Mouse (Mus musculus) hindbrain, postnatal 0 days (tissue): ENCODE results near the gene Ptprcap. TPM values are rescaled to one million over a fixed set of nuclear protein-coding genes. Genes with fewer than 3 reads are reported as not detected.

Experiments
- ATAC-seq: fragments of 200-750 bp; cut with Nextera tagmentation; 2 replicates; pipeline ENCODE4 v1.8.0; 2017; ENCODE audit warnings: mild to moderate bottlenecking, moderate TSS enrichment, moderate library complexity
- DNase-seq: peaks from one replicate; pipeline ENCODE4 v3.0.0-alpha.2; 2015; ENCODE audit warnings: low spot score
- H3K27ac ChIP-seq: fragments of 300-500 bp; sonication (generic); 2 replicates; pipeline ENCODE4 v1.5.1; 2014; ENCODE audit warnings: mild to moderate bottlenecking
- H3K27me3 ChIP-seq: fragments of 300-500 bp; sonication (generic); 2 replicates; pipeline ENCODE4 v1.6.1; 2014; ENCODE audit warnings: low read length, mixed read lengths; ENCODE audit not compliant: insufficient read depth
- H3K36me3 ChIP-seq: fragments of 300-500 bp; sonication (generic); 2 replicates; pipeline ENCODE4 v1.6.1; 2014; ENCODE audit warnings: low read length, mixed read lengths; ENCODE audit not compliant: insufficient read depth
- H3K4me1 ChIP-seq: fragments of 300-500 bp; sonication (generic); 2 replicates; pipeline ENCODE4 v1.6.1; 2014; ENCODE audit warnings: antibody characterized with exemption, low read length, mixed read lengths; ENCODE audit not compliant: insufficient read depth
- H3K4me2 ChIP-seq: fragments of 300-500 bp; sonication (generic); 2 replicates; pipeline ENCODE4 v1.6.1; 2014; ENCODE audit warnings: low read depth, mild to moderate bottlenecking, low read length, moderate library complexity, mixed read lengths
- H3K4me3 ChIP-seq: fragments of 300-500 bp; sonication (generic); 2 replicates; pipeline ENCODE4 v1.5.1; 2014; ENCODE audit warnings: low read length
- H3K9ac ChIP-seq: fragments of 300-500 bp; sonication (generic); replicated peaks from 2 replicates; pipeline ENCODE4 v1.6.1; 2014; ENCODE audit warnings: mild to moderate bottlenecking, low read length, moderate library complexity, mixed read lengths
- H3K9me3 ChIP-seq: fragments of 300-500 bp; sonication (generic); 2 replicates; pipeline ENCODE4 v1.6.1; 2016; ENCODE audit warnings: low read length, mixed read lengths
- CTCF ChIP-seq: IDR thresholded peaks from 2 replicates; pipeline ENCODE4 v1.5.1; 2016; ENCODE audit warnings: antibody characterized with exemption, control low read depth, low read depth
- WGBS: fragments of 180-500 bp; shearing (Covaris S2); extraction: QIAGEN DNeasy Blood & Tissue Kit; methylation state at CpG from one replicate; pipeline ENCODE4 v1.1.7; 2014; 5-methylcytosine and 5-hydroxymethylcytosine counted together
- polyA plus RNA-seq: library from polyadenylated mRNA; unstranded; fragments of >200 nt; fragmentation: Nextera tagmentation; extraction: Ambion mirVana; gene quantifications from 2 replicates; pipeline ENCODE4 v1.2.1, GENCODE M21; 2015
- total RNA-seq: library from RNA; depleted of rRNA; stranded (reverse); fragments of >200 nt; gene quantifications from 2 replicates; pipeline ENCODE4 v1.2.3, GENCODE M21; 2014; rRNA removed

The Ptprcap gene
- total RNA-seq = 1.0 TPM in 1 of 2 replicates, not detected in the other
- polyA plus RNA-seq = 0.40 and 0.44 TPM in 2 replicates

DNA sequence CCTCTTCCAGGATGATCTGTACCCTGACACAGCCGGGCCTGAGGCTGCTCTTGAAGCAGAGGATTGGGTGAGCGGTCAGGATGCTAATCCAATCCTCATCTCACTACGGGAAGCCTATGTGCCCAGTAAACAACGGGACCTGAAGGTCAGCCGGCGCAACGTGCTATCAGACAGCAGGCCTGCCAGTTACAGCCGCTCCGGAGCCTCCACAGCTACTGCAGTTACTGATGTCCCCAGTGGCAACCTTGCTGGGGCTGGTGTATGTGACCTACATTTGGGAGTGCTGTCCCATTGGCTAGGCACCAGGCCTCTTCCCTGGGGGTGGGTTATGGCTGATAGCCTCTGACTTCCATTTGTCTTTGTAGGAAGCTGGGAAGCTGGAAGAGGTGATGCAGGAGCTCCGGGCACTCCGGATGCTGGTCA lies at the start of gene Ptprcap:
Gene Ptprcap (plus strand): TSS at position 373 of the 423 bp plus-strand sequence.
- TF ChIP-seq CTCF = no peak
- H3K27me3 ChIP-seq = no peaks in the 10 kb centered on the region
- peak; percentile 20 for DNase-seq
- peaks cover 10% of the 10 kb centered on the region; the same call in 1 of the 2 replicates for H3K4me1 ChIP-seq
- 68% methylated on average over 11 of the region's 11 CpGs for WGBS
- no peak within 1 kb of the TSS for H3K9ac ChIP-seq
- no peak within 1 kb of the TSS for H3K4me2 ChIP-seq
- H3K9me3 ChIP-seq = no peaks in the 10 kb centered on the region
- peaks cover 19% of the 10 kb centered on the region; the same call in 1 of the 2 replicates for H3K36me3 ChIP-seq
- peak within 1 kb of the TSS; percentile 58; the same call in 1 of the 2 replicates for H3K27ac ChIP-seq
- no peak within 1 kb of the TSS for H3K4me3 ChIP-seq
- ATAC-seq = no peak

DNA sequence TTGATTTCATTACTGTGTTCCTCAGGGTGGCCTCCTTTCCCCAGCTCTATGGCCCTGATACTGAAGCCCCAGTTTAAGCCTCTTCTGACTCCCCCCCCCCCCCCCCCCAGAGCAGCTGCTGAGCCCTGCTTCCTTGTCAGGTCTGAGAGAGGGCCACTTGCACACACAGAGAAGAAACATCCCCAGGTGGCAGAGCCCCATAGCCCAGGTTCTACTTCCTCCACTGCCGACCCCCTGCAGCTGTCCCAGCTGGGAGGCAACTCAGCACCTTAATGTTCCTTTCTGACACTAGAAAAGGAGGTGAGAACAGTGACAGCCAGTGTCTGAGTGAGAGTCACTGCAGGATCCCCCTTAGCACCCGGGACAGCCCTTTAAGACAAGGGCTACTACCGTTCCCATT lies 49.6 kb upstream of the Ptprcap start:
- WGBS = 77% methylated on average over 3 of the region's 3 CpGs
- Histone ChIP-seq H3K4me3 (no peak overlapping the region), H3K9me3 (no peaks in the 10 kb centered on the region), H3K9ac (no peak overlapping the region), H3K27ac (no peak overlapping the region), H3K4me2 (no peak overlapping the region), H3K27me3 (no peaks in the 10 kb centered on the region), H3K36me3 (no peaks in the 10 kb centered on the region), H3K4me1 (peaks cover 24% of the 10 kb centered on the region)
- ATAC-seq (no peak), DNase-seq (no peak)
- TF ChIP-seq CTCF = no peak

DNA sequence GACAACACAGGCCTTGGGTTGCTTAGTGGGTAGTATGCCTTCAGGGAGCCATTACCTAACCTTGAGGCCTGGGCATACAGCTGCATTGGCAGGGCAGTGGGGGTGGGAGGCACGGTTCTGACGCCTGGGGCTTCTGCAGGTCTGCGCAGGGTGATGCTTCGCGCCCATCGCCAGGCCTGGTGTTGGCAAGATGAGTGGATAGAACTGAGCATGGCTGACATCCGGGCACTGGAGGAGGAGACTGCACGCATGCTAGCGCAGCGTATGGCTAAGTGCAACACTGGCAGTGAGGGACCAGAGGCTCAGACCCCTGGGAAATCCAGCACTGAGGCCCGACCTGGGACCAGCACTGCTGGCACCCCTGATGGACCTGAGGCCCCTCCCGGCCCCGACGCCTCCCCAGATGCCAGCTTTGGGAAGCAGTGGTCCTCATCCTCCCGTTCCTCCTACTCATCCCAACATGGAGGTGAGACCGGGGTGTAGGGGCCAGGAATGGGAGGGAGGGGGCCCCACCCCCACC lies 48.7 kb upstream of the Ptprcap start:
- no peak for TF ChIP-seq CTCF
- H3K4me2 ChIP-seq = no peak overlapping the region
- WGBS = 88% methylated on average over 16 of the region's 16 CpGs
- H3K27me3 ChIP-seq = no peaks in the 10 kb centered on the region
- no peak for ATAC-seq
- peaks cover 7% of the 10 kb centered on the region; the same call in 1 of the 2 replicates for H3K36me3 ChIP-seq
- no peaks in the 10 kb centered on the region for H3K9me3 ChIP-seq
- H3K27ac ChIP-seq = no peak overlapping the region
- H3K4me1 ChIP-seq = peaks cover 18% of the 10 kb centered on the region
- no peak for DNase-seq
- no peak overlapping the region for H3K4me3 ChIP-seq
- no peak overlapping the region for H3K9ac ChIP-seq

DNA sequence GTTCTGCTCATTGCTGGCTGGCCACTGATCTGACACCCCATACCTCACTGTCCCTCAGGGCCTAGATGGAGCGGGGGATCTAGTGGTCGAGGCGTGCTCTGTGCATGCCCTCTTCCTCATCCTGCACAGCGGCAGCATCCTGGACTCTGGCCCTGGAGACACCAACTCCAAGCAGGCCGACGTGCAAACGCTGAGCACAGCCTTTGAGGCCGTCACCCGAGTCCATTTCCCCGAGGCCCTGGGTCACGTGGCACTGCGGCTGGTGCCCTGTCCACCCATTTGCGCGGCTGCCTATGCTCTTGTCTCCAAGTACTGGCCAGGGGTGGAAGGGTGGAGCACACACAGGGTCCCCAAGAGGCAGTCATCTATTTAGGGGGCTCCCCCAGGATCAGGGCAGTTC lies 46.8 kb upstream of the Ptprcap start:
- no peak for TF ChIP-seq CTCF
- WGBS = 94% methylated on average over 14 of the region's 14 CpGs
- no peak overlapping the region for H3K9ac ChIP-seq
- H3K4me2 ChIP-seq = no peak overlapping the region
- DNase-seq (no peak), ATAC-seq (no peak)
- no peak overlapping the region for H3K4me3 ChIP-seq
- H3K27me3 ChIP-seq = no peaks in the 10 kb centered on the region
- peaks cover 3% of the 10 kb centered on the region; the same call in 1 of the 2 replicates for H3K4me1 ChIP-seq
- no peaks in the 10 kb centered on the region for H3K9me3 ChIP-seq
- H3K27ac ChIP-seq = no peak overlapping the region
- peaks cover 8% of the 10 kb centered on the region; the same call in 1 of the 2 replicates for H3K36me3 ChIP-seq

DNA sequence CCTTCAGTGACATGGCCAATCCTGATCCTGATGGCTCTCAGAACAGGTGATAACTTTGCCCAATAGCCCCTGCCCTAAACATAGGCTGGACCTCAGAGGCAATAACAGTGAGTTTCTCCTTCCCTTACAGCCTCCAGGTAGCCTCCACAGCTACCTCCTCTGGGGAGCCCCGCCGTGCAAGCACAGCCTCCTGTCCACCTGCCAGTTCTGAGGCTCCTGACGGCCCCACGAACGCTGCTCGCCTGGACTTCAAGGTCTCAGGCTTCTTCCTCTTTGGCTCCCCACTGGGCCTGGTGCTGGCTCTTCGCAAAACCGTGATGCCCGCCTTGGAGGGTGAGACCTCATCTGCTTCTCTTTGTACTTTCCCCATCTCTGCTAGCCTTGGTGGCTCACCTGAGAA lies 44.9 kb upstream of the Ptprcap start:
- Histone ChIP-seq H3K4me3 (no peak overlapping the region), H3K27ac (no peak overlapping the region), H3K27me3 (no peaks in the 10 kb centered on the region), H3K4me1 (no peaks in the 10 kb centered on the region), H3K36me3 (peaks cover 25% of the 10 kb centered on the region; the same call in 1 of the 2 replicates), H3K4me2 (no peak overlapping the region), H3K9ac (no peak overlapping the region), H3K9me3 (no peaks in the 10 kb centered on the region)
- ATAC-seq (no peak), DNase-seq (no peak)
- no peak for TF ChIP-seq CTCF
- WGBS = 89% methylated on average over 9 of the region's 9 CpGs

DNA sequence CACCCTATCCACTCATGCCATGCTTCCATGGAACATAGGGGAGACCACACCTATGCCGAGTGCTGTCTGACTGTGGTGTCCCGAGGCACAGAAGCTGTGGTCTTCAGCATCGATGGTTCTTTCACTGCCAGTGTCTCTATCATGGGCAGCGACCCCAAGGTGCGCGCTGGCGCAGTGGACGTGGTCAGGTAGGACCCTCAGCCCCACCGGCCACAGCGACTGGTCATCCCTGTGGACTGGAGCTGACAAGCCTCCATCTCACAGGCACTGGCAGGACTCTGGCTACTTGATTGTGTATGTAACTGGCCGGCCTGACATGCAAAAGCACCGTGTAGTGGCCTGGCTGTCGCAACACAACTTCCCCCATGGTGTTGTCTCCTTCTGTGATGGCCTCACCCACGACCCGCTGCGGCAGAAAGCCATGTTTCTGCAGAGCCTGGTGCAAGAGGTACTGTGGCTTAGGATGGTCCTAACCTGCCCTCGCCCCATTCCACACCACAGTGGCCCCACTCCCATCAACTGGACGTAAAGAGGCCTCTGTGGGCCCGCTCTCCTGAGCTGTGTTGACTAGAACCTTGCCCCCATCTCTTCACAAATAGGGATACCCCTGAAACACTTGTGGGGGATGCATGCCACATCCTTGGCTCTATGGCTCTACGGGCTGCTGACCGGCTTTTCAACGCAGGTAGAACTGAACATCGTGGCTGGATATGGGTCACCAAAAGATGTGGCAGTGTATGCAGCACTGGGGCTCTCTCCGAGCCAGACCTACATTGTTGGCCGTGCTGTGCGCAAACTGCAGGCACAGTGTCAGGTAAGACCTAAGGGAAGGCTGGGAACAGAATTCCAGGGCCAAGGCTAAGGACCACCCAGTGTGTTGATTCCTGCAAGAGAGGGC lies 41.1 kb upstream of the Ptprcap start:
- ATAC-seq = no peak
- Histone ChIP-seq H3K4me2 (no peak overlapping the region), H3K27ac (no peak overlapping the region), H3K27me3 (no peaks in the 10 kb centered on the region), H3K9me3 (no peaks in the 10 kb centered on the region), H3K4me3 (no peak overlapping the region), H3K4me1 (no peaks in the 10 kb centered on the region), H3K36me3 (peaks cover 38% of the 10 kb centered on the region; the same call in 1 of the 2 replicates), H3K9ac (no peak overlapping the region)
- TF ChIP-seq CTCF = no peak
- no peak for DNase-seq
- 95% methylated on average over 26 of the region's 26 CpGs for WGBS
